Mouse (Mus musculus) ES-Bruce4 (cell line): ENCODE measurements around the gene Fxyd1.

Source experiments
- CTCF ChIP-seq: IDR thresholded peaks from one replicate; pipeline ENCODE4 v1.8.1; 2011; ENCODE audit warnings: low read depth, low read length
- POLR2A ChIP-seq: IDR thresholded peaks from one replicate; pipeline ENCODE4 v1.8.1; 2011; ENCODE audit warnings: low read length; ENCODE audit not compliant: insufficient read depth

DNA sequence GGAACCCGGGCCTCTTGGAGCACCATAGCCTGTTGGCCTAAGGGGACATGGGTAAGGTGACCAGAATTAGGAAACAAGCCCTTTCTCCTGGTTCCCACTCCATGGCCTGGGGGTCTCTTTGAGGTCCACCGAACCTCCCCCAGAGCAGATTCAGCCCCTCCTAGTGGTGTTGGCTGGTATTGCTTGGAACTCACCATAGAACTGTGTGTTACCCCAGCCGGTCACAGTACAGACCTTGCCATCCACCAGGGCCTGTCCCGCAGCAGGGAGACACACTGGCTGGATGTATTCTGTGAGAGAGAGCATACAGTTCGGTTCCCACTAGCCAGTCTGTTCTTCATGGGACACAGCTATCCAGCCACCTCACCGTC is 42.6 kb upstream of the Fxyd1 start:
- TF ChIP-seq CTCF (peak; percentile 13), POLR2A (no peak)
